Mouse (Mus musculus) midbrain, embryonic 12.5 days (tissue): ENCODE results near the gene Card19. TPM values are rescaled to one million over a fixed set of nuclear protein-coding genes. Genes with fewer than 3 reads are reported as not detected.

Source experiments
- ATAC-seq: fragments of 200-750 bp; cut with Nextera tagmentation; 2 replicates; pipeline ENCODE4 v1.8.0; 2017; ENCODE audit warnings: low read depth, moderate TSS enrichment, moderate library complexity; ENCODE audit not compliant: low FRiP score
- H3K27ac ChIP-seq: fragments of 300-500 bp; sonication (generic); replicated peaks from 2 replicates; pipeline ENCODE4 v1.5.1; 2016; ENCODE audit warnings: mild to moderate bottlenecking
- H3K27me3 ChIP-seq: fragments of 300-500 bp; sonication (generic); 2 replicates; pipeline ENCODE4 v1.6.1; 2016; ENCODE audit warnings: mild to moderate bottlenecking
- H3K36me3 ChIP-seq: fragments of 300-500 bp; sonication (generic); 2 replicates; pipeline ENCODE4 v1.6.1; 2016
- H3K4me1 ChIP-seq: fragments of 300-500 bp; sonication (generic); 2 replicates; pipeline ENCODE4 v1.6.1; 2016
- H3K4me2 ChIP-seq: fragments of 300-500 bp; sonication (generic); replicated peaks from 2 replicates; pipeline ENCODE4 v1.6.1; 2016; ENCODE audit warnings: mild to moderate bottlenecking, moderate library complexity
- H3K4me3 ChIP-seq: fragments of 300-500 bp; sonication (generic); 2 replicates; pipeline ENCODE4 v1.5.1; 2016; ENCODE audit warnings: mild to moderate bottlenecking
- H3K9ac ChIP-seq: fragments of 300-500 bp; sonication (generic); replicated peaks from 2 replicates; pipeline ENCODE4 v1.6.1; 2016; ENCODE audit warnings: mild to moderate bottlenecking, moderate library complexity
- H3K9me3 ChIP-seq: fragments of 300-500 bp; sonication (generic); 2 replicates; pipeline ENCODE4 v1.6.1; 2016; ENCODE audit warnings: mild to moderate bottlenecking
- WGBS: fragments of 180-500 bp; shearing (Covaris S2); methylation state at CpG from one replicate; pipeline ENCODE4 v1.1.7; 2016; 5-methylcytosine and 5-hydroxymethylcytosine counted together
- polyA plus RNA-seq: library from polyadenylated mRNA; unstranded; fragments of >200 nt; fragmentation: Nextera tagmentation; extraction: Ambion mirVana; gene quantifications from 2 replicates; pipeline ENCODE4 v1.2.1, GENCODE M21; 2016

Gene Card19
- polyA plus RNA-seq, 1 experiment from 2014 or later = 18.2 TPM

GRCm38 (mm10) chr13:49246626-49247025 is 30.8 kb upstream of the Card19 start:
- H3K36me3 ChIP-seq = no peaks in the 10 kb centered on the region
- H3K9ac ChIP-seq = no peak overlapping the region
- H3K4me1 ChIP-seq = peaks cover 10% of the 10 kb centered on the region
- H3K27me3 ChIP-seq = peaks cover 50% of the 10 kb centered on the region
- no peak for ATAC-seq
- H3K9me3 ChIP-seq = no peaks in the 10 kb centered on the region
- H3K27ac ChIP-seq = no peak overlapping the region
- H3K4me2 ChIP-seq = no peak overlapping the region
- 81% methylated on average over 2 of the region's 2 CpGs for WGBS
- H3K4me3 ChIP-seq = no peak overlapping the region

- Histone ChIP-seq H3K4me2 (no peak overlapping the region), H3K27ac (no peak overlapping the region), H3K9ac (no peak overlapping the region), H3K36me3 (no peaks in the 10 kb centered on the region), H3K4me1 (peaks cover 10% of the 10 kb centered on the region), H3K4me3 (no peak overlapping the region), H3K9me3 (no peaks in the 10 kb centered on the region), H3K27me3 (peaks cover 54% of the 10 kb centered on the region)
- ATAC-seq = no peak
- WGBS = 77% methylated on average over 3 of the region's 3 CpGs
Measured at GRCm38 (mm10) chr13:49246011-49246410, 30.2 kb upstream of the Card19 start.

- no peak for ATAC-seq
- 50% methylated on average over 4 of the region's 4 CpGs for WGBS
Measured at GRCm38 (mm10) chr13:49245251-49245650, 29.4 kb upstream of the Card19 start.

GRCm38 (mm10) chr13:49243492-49243891 is 27.7 kb upstream of the Card19 start:
- H3K9me3 ChIP-seq = no peaks in the 10 kb centered on the region
- H3K4me1 ChIP-seq = peaks cover 10% of the 10 kb centered on the region
- H3K27ac ChIP-seq = no peak overlapping the region
- H3K4me3 ChIP-seq = no peak overlapping the region
- 96% methylated on average over 2 of the region's 2 CpGs for WGBS
- H3K9ac ChIP-seq = no peak overlapping the region
- no peak for ATAC-seq
- no peak overlapping the region for H3K4me2 ChIP-seq
- H3K27me3 ChIP-seq = peaks cover 38% of the 10 kb centered on the region
- H3K36me3 ChIP-seq = no peaks in the 10 kb centered on the region

More at GRCm38 (mm10) chr13:49245251-49245650, 29.4 kb upstream of the Card19 start:
- Histone ChIP-seq H3K27me3 (peaks cover 51% of the 10 kb centered on the region), H3K9me3 (no peaks in the 10 kb centered on the region), H3K36me3 (no peaks in the 10 kb centered on the region), H3K9ac (no peak overlapping the region), H3K4me2 (no peak overlapping the region), H3K4me3 (no peak overlapping the region), H3K27ac (no peak overlapping the region), H3K4me1 (peaks cover 10% of the 10 kb centered on the region)

GRCm38 (mm10) chr13:49242321-49243065 is 26.7 kb upstream of the Card19 start:
- H3K4me2 ChIP-seq = no peak overlapping the region
- H3K27me3 ChIP-seq = peaks cover 28% of the 10 kb centered on the region
- H3K9ac ChIP-seq = no peak overlapping the region
- no peak overlapping the region for H3K4me3 ChIP-seq
- H3K27ac ChIP-seq = no peak overlapping the region
- no peaks in the 10 kb centered on the region for H3K36me3 ChIP-seq
- no peak for ATAC-seq
- peaks cover 2% of the 10 kb centered on the region for H3K4me1 ChIP-seq
- WGBS = 73% methylated on average over 9 of the region's 9 CpGs
- H3K9me3 ChIP-seq = no peaks in the 10 kb centered on the region

- H3K4me2 ChIP-seq = no peak overlapping the region
Measured at GRCm38 (mm10) chr13:49238737-49239136, 22.9 kb upstream of the Card19 start.

GRCm38 (mm10) chr13:49237617-49238016 is 21.8 kb upstream of the Card19 start:
- Histone ChIP-seq H3K4me1 (no peaks in the 10 kb centered on the region), H3K27ac (no peak overlapping the region), H3K4me2 (no peak overlapping the region), H3K27me3 (peaks cover 4% of the 10 kb centered on the region; the same call in 1 of the 2 replicates), H3K9ac (no peak overlapping the region), H3K9me3 (no peaks in the 10 kb centered on the region), H3K4me3 (no peak overlapping the region), H3K36me3 (no peaks in the 10 kb centered on the region)
- ATAC-seq = no peak
- 90% methylated on average over 8 of the region's 8 CpGs for WGBS

More at GRCm38 (mm10) chr13:49238737-49239136, 22.9 kb upstream of the Card19 start:
- H3K27ac ChIP-seq = no peak overlapping the region
- H3K9ac ChIP-seq = no peak overlapping the region
- 91% methylated on average over 8 of the region's 8 CpGs for WGBS
- no peaks in the 10 kb centered on the region for H3K9me3 ChIP-seq
- no peaks in the 10 kb centered on the region for H3K36me3 ChIP-seq
- no peaks in the 10 kb centered on the region for H3K4me1 ChIP-seq
- no peak for ATAC-seq
- H3K27me3 ChIP-seq = peaks cover 4% of the 10 kb centered on the region; the same call in 1 of the 2 replicates
- H3K4me3 ChIP-seq = no peak overlapping the region

- Histone ChIP-seq H3K4me3 (no peak overlapping the region), H3K36me3 (no peaks in the 10 kb centered on the region), H3K9ac (no peak overlapping the region), H3K4me2 (no peak overlapping the region), H3K4me1 (no peaks in the 10 kb centered on the region), H3K27ac (no peak overlapping the region), H3K27me3 (no peaks in the 10 kb centered on the region), H3K9me3 (no peaks in the 10 kb centered on the region)
- WGBS = 93% methylated on average over 4 of the region's 4 CpGs
- ATAC-seq = no peak
Measured at GRCm38 (mm10) chr13:49234711-49235110, 18.9 kb upstream of the Card19 start.

- Histone ChIP-seq H3K9me3 (no peaks in the 10 kb centered on the region), H3K4me1 (no peaks in the 10 kb centered on the region), H3K4me3 (no peak overlapping the region), H3K27ac (no peak overlapping the region), H3K4me2 (no peak overlapping the region), H3K9ac (no peak overlapping the region), H3K27me3 (no peaks in the 10 kb centered on the region), H3K36me3 (no peaks in the 10 kb centered on the region)
- ATAC-seq = no peak
- WGBS = 96% methylated on average over 8 of the region's 8 CpGs
Measured at GRCm38 (mm10) chr13:49233792-49234572, 18.1 kb upstream of the Card19 start.

GRCm38 (mm10) chr13:49225633-49226032 is 9.8 kb upstream of the Card19 start:
- Histone ChIP-seq H3K36me3 (no peaks in the 10 kb centered on the region), H3K27ac (no peak overlapping the region), H3K9me3 (no peaks in the 10 kb centered on the region; the same call in 1 of the 2 replicates), H3K9ac (no peak overlapping the region), H3K4me1 (no peaks in the 10 kb centered on the region), H3K4me2 (no peak overlapping the region), H3K4me3 (no peak overlapping the region), H3K27me3 (peaks cover 11% of the 10 kb centered on the region; the same call in 1 of the 2 replicates)
- ATAC-seq = no peak
- WGBS = 27% methylated on average over 4 of the region's 4 CpGs

GRCm38 (mm10) chr13:49225159-49225558 is 9.3 kb upstream of the Card19 start:
- Histone ChIP-seq H3K27me3 (peaks cover 15% of the 10 kb centered on the region; the same call in 1 of the 2 replicates), H3K27ac (no peak overlapping the region), H3K4me3 (no peak overlapping the region), H3K9me3 (no peaks in the 10 kb centered on the region; the same call in 1 of the 2 replicates), H3K36me3 (no peaks in the 10 kb centered on the region), H3K4me2 (no peak overlapping the region), H3K4me1 (no peaks in the 10 kb centered on the region), H3K9ac (no peak overlapping the region)
- 67% methylated on average over 3 of the region's 3 CpGs for WGBS
- no peak for ATAC-seq

- 27% methylated on average over 6 of the region's 6 CpGs for WGBS
Measured at GRCm38 (mm10) chr13:49224729-49225128, 8.9 kb upstream of the Card19 start.

More at GRCm38 (mm10) chr13:49224729-49225128, 8.9 kb upstream of the Card19 start:
- no peak for ATAC-seq
- Histone ChIP-seq H3K27ac (no peak overlapping the region), H3K9me3 (no peaks in the 10 kb centered on the region; the same call in 1 of the 2 replicates), H3K4me2 (no peak overlapping the region), H3K4me1 (no peaks in the 10 kb centered on the region), H3K27me3 (peaks cover 15% of the 10 kb centered on the region; the same call in 1 of the 2 replicates), H3K9ac (no peak overlapping the region), H3K36me3 (no peaks in the 10 kb centered on the region), H3K4me3 (no peak overlapping the region)
